Mouse (Mus musculus) hindbrain, embryonic 13.5 days (tissue): ENCODE results near the gene Hdac4. TPM values are rescaled to one million over a fixed set of nuclear protein-coding genes. Genes with fewer than 3 reads are reported as not detected.

Experiments used
- ATAC-seq: fragments of 200-750 bp; cut with Nextera tagmentation; 2 replicates; pipeline ENCODE4 v1.8.0; 2017; ENCODE audit warnings: moderate TSS enrichment; ENCODE audit not compliant: low FRiP score
- H3K27ac ChIP-seq: fragments of 300-500 bp; sonication (generic); 2 replicates; pipeline ENCODE4 v1.5.1; 2015; ENCODE audit warnings: inconsistent platforms, mild to moderate bottlenecking, moderate library complexity
- H3K27me3 ChIP-seq: fragments of 300-500 bp; sonication (generic); 2 replicates; pipeline ENCODE4 v1.6.1; 2015; ENCODE audit warnings: mild to moderate bottlenecking, inconsistent platforms
- H3K36me3 ChIP-seq: fragments of 300-500 bp; sonication (generic); 2 replicates; pipeline ENCODE4 v1.6.1; 2015; ENCODE audit warnings: mild to moderate bottlenecking, inconsistent platforms
- H3K4me1 ChIP-seq: fragments of 300-500 bp; sonication (generic); replicated peaks from 2 replicates; pipeline ENCODE4 v1.6.1; 2015; ENCODE audit warnings: inconsistent platforms
- H3K4me2 ChIP-seq: fragments of 300-500 bp; sonication (generic); 2 replicates; pipeline ENCODE4 v1.6.1; 2015; ENCODE audit warnings: inconsistent platforms, mild to moderate bottlenecking, moderate library complexity
- H3K4me3 ChIP-seq: fragments of 300-500 bp; sonication (generic); 2 replicates; pipeline ENCODE4 v1.5.1; 2015; ENCODE audit warnings: mild to moderate bottlenecking, inconsistent platforms
- H3K9ac ChIP-seq: fragments of 300-500 bp; sonication (generic); 2 replicates; pipeline ENCODE4 v1.6.1; 2015; ENCODE audit warnings: mild to moderate bottlenecking, inconsistent platforms
- H3K9me3 ChIP-seq: fragments of 300-500 bp; sonication (generic); 2 replicates; pipeline ENCODE4 v1.6.1; 2016; ENCODE audit warnings: inconsistent platforms
- WGBS: fragments of 180-500 bp; shearing (Covaris S2); methylation state at CpG from one replicate; pipeline ENCODE4 v1.1.7; 2015; 5-methylcytosine and 5-hydroxymethylcytosine counted together
- polyA plus RNA-seq: library from polyadenylated mRNA; unstranded; fragments of >200 nt; fragmentation: Nextera tagmentation; extraction: Ambion mirVana; gene quantifications from 2 replicates; pipeline ENCODE4 v1.2.1, GENCODE M21; 2015

Gene Hdac4
- polyA plus RNA-seq, 1 experiment from 2014 or later = 25.3 TPM

GRCm38 (mm10) chr1:91912227-91913119 is 283.0 kb downstream of the Hdac4 start:
- Histone ChIP-seq H3K4me1 (no peaks in the 10 kb centered on the region; the same call in 1 of the 2 replicates), H3K4me3 (no peak overlapping the region), H3K9ac (no peak overlapping the region), H3K36me3 (no peaks in the 10 kb centered on the region), H3K4me2 (no peak overlapping the region), H3K9me3 (no peaks in the 10 kb centered on the region), H3K27me3 (no peaks in the 10 kb centered on the region), H3K27ac (no peak overlapping the region)
- 52% methylated on average over 10 of the region's 10 CpGs for WGBS
- ATAC-seq = no peak

- no peak overlapping the region for H3K4me3 ChIP-seq
- no peaks in the 10 kb centered on the region for H3K36me3 ChIP-seq
- H3K9me3 ChIP-seq = no peaks in the 10 kb centered on the region
- no peak for ATAC-seq
- no peak overlapping the region for H3K9ac ChIP-seq
- H3K4me1 ChIP-seq = no peaks in the 10 kb centered on the region
- H3K4me2 ChIP-seq = no peak overlapping the region
- no peak overlapping the region for H3K27ac ChIP-seq
- WGBS = 90% methylated on average over 6 of the region's 6 CpGs
- no peaks in the 10 kb centered on the region for H3K27me3 ChIP-seq
Observed at GRCm38 (mm10) chr1:91905268-91905667, 290.2 kb downstream of the Hdac4 start.

- no peaks in the 10 kb centered on the region for H3K9me3 ChIP-seq
- ATAC-seq = no peak
- H3K4me1 ChIP-seq = no peaks in the 10 kb centered on the region
- H3K27me3 ChIP-seq = no peaks in the 10 kb centered on the region
- no peaks in the 10 kb centered on the region for H3K36me3 ChIP-seq
- no peak overlapping the region for H3K9ac ChIP-seq
- WGBS = 71% methylated on average over 8 of the region's 8 CpGs
- no peak overlapping the region for H3K4me3 ChIP-seq
- H3K27ac ChIP-seq = no peak overlapping the region
- H3K4me2 ChIP-seq = no peak overlapping the region
Observed at GRCm38 (mm10) chr1:91903241-91903981, 292.1 kb downstream of the Hdac4 start.

GRCm38 (mm10) chr1:91897078-91897477 is 298.4 kb downstream of the Hdac4 start:
- Histone ChIP-seq H3K9me3 (no peaks in the 10 kb centered on the region; the same call in 1 of the 2 replicates), H3K4me3 (no peak overlapping the region), H3K4me2 (no peak overlapping the region), H3K36me3 (no peaks in the 10 kb centered on the region), H3K9ac (no peak overlapping the region), H3K4me1 (no peaks in the 10 kb centered on the region), H3K27ac (no peak overlapping the region), H3K27me3 (no peaks in the 10 kb centered on the region)
- no peak for ATAC-seq
- 92% methylated on average over 2 of the region's 2 CpGs for WGBS

- Histone ChIP-seq H3K4me2 (no peak overlapping the region), H3K4me1 (no peaks in the 10 kb centered on the region), H3K27ac (no peak overlapping the region), H3K9me3 (no peaks in the 10 kb centered on the region; the same call in 1 of the 2 replicates), H3K4me3 (no peak overlapping the region), H3K9ac (no peak overlapping the region), H3K36me3 (no peaks in the 10 kb centered on the region), H3K27me3 (no peaks in the 10 kb centered on the region)
- WGBS = 91% methylated on average over 5 of the region's 5 CpGs
- ATAC-seq = no peak
Observed at GRCm38 (mm10) chr1:91894286-91894685, 301.2 kb downstream of the Hdac4 start.

- ATAC-seq = no peak
- Histone ChIP-seq H3K9me3 (no peaks in the 10 kb centered on the region; the same call in 1 of the 2 replicates), H3K9ac (no peak overlapping the region), H3K27me3 (no peaks in the 10 kb centered on the region), H3K27ac (no peak overlapping the region), H3K36me3 (no peaks in the 10 kb centered on the region), H3K4me2 (no peak overlapping the region), H3K4me3 (no peak overlapping the region), H3K4me1 (no peaks in the 10 kb centered on the region)
- WGBS = 92% methylated on average over 11 of the region's 11 CpGs
Observed at GRCm38 (mm10) chr1:91893598-91893997, 301.9 kb downstream of the Hdac4 start.

GRCm38 (mm10) chr1:91883115-91883514 is 312.4 kb downstream of the Hdac4 start:
- Histone ChIP-seq H3K9me3 (peaks cover 11% of the 10 kb centered on the region), H3K36me3 (no peaks in the 10 kb centered on the region), H3K4me3 (no peak overlapping the region), H3K4me1 (peaks cover 4% of the 10 kb centered on the region; the same call in 1 of the 2 replicates), H3K9ac (no peak overlapping the region), H3K27me3 (no peaks in the 10 kb centered on the region), H3K4me2 (no peak overlapping the region), H3K27ac (no peak overlapping the region)
- ATAC-seq = no peak
- WGBS = 68% methylated on average over 5 of the region's 5 CpGs

- Histone ChIP-seq H3K4me1 (peaks cover 4% of the 10 kb centered on the region; the same call in 1 of the 2 replicates), H3K9me3 (peaks cover 11% of the 10 kb centered on the region), H3K27ac (no peak overlapping the region), H3K36me3 (no peaks in the 10 kb centered on the region), H3K9ac (no peak overlapping the region), H3K27me3 (no peaks in the 10 kb centered on the region), H3K4me3 (no peak overlapping the region), H3K4me2 (no peak overlapping the region)
- WGBS = 82% methylated on average over 8 of the region's 8 CpGs
- ATAC-seq = no peak
Observed at GRCm38 (mm10) chr1:91880899-91881298, 314.6 kb downstream of the Hdac4 start.

GRCm38 (mm10) chr1:91880156-91880555 is 315.3 kb downstream of the Hdac4 start:
- H3K9me3 ChIP-seq = peaks cover 11% of the 10 kb centered on the region
- WGBS = 92% methylated on average over 12 of the region's 12 CpGs
- H3K9ac ChIP-seq = no peak overlapping the region
- H3K27ac ChIP-seq = no peak overlapping the region
- H3K4me2 ChIP-seq = no peak overlapping the region
- H3K27me3 ChIP-seq = no peaks in the 10 kb centered on the region
- H3K4me3 ChIP-seq = no peak overlapping the region
- ATAC-seq = no peak
- H3K36me3 ChIP-seq = no peaks in the 10 kb centered on the region
- peaks cover 4% of the 10 kb centered on the region; the same call in 1 of the 2 replicates for H3K4me1 ChIP-seq
